Mouse (Mus musculus) testis, adult 2 months (tissue): Measurements from ENCODE around the gene Mmp7.

Experiments
- CTCF ChIP-seq: fragments of 200-500 bp; IDR thresholded peaks from 2 replicates; pipeline ENCODE4 v1.5.1; 2012; ENCODE audit warnings: low read depth, mild to moderate bottlenecking, inconsistent platforms, low read length, moderate library complexity; ENCODE audit not compliant: control insufficient read depth, insufficient read depth, insufficient replicate concordance
- POLR2A ChIP-seq: fragments of 200-500 bp; IDR thresholded peaks from 2 replicates; pipeline ENCODE4 v1.6.1; 2012; ENCODE audit warnings: low read depth, mild to moderate bottlenecking, inconsistent platforms, low read length, moderate library complexity; ENCODE audit not compliant: control insufficient read depth

DNA sequence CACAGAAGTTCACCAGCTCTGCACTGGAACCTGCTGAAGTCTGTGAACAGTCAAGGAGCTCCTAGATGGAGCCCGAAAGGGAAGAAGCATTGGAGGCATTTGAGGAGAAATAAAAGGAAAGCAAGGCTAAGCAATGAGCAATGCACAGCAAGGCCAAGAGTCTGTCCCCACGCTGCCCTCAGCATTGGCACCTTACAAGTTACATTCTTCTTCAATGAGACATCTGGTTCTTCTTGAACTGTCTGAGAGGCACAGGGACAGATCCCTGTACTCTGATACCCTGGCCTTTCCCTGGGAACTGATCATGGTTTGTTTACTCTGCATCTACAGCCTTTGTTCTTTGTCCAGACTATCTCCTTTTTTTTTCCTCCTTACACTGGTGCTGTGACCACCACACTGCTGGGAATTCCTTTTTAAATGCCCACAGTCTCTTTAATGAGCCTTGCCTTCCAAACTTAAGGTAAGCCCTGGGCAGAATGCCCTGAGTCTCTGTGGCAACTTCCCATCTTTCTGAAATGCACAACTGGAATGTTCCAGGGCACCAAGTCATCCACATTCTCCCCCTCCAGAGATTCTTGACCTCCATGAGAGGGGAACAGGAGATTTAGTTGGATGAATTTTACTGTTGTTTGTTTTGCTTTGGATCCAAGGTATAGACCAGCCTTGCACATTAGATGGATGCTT is 13.6 kb upstream of the Mmp7 start:
- no peak for TF ChIP-seq CTCF
- TF ChIP-seq POLR2A: no peak
